8 mouse cellular contexts compared by ENCODE assay signal in genomic region chr10:88200541-88200940, GRCm38 (mm10). TPM values are rescaled to one million over a fixed set of nuclear protein-coding genes. Genes with fewer than 3 reads are reported as not detected.
A peak's percentile ranks its signal among the peaks of the same experiment; 100 is the strongest.
DNase-seq lines count a peak whose midpoint lies in the region; ATAC-seq and TF ChIP-seq lines count a peak whose summit lies in the region.

No protein-coding gene starts in this region.

- no peaks in the 10 kb centered on the region for H3K27me3 ChIP-seq in embryonic facial prominence, embryonic 14.5 days (replicated peaks; ENCODE audit: control insufficient read depth, insufficient read depth, low read length)
- H3K27me3 ChIP-seq in hindbrain, embryonic 16.5 days (replicated peaks; ENCODE audit: control insufficient read depth, insufficient read depth, low read length) = no peaks in the 10 kb centered on the region
- no peaks in the 10 kb centered on the region for H3K27me3 ChIP-seq in midbrain, embryonic 15.5 days (replicated peaks)

- intact Hi-C loops in left cerebral cortex, adult 2 months (cut with DNase I) = no loop called here

- ATAC-seq in embryonic facial prominence, embryonic 14.5 days (ENCODE audit: low read depth) = peak; percentile 58
- ATAC-seq in hindbrain, embryonic 16.5 days = peak; percentile 71
- ATAC-seq in midbrain, embryonic 15.5 days (replicated peaks) = peak; percentile 69

- WGBS in embryonic facial prominence, embryonic 14.5 days = 11% methylated on average over 4 of the region's 4 CpGs
- 21% methylated on average over 4 of the region's 4 CpGs for WGBS in hindbrain, embryonic 16.5 days
- WGBS in midbrain, embryonic 15.5 days = 17% methylated on average over 4 of the region's 4 CpGs

- no peak for TF ChIP-seq CTCF in left cerebral cortex, adult 2 months (IDR thresholded peaks at IDR 0.05)

- H3K4me1 ChIP-seq in embryonic facial prominence, embryonic 14.5 days (ENCODE audit: control insufficient read depth, insufficient read depth, low read length) = peaks cover 4% of the 10 kb centered on the region; the same call in 1 of the 2 replicates
- H3K4me1 ChIP-seq in hindbrain, embryonic 16.5 days (ENCODE audit: control insufficient read depth, insufficient read depth, low read depth, low read length) = peaks cover 4% of the 10 kb centered on the region
- peaks cover 6% of the 10 kb centered on the region for H3K4me1 ChIP-seq in midbrain, embryonic 15.5 days

- H3K4me2 ChIP-seq in embryonic facial prominence, embryonic 14.5 days (ENCODE audit: low read depth, low read length) = peak overlapping the region; percentile 76
- H3K4me2 ChIP-seq in hindbrain, embryonic 16.5 days (ENCODE audit: low read length) = peak overlapping the region; percentile 75
- peak overlapping the region; percentile 71 for H3K4me2 ChIP-seq in midbrain, embryonic 15.5 days

- peak overlapping the region; percentile 85 for H3K9ac ChIP-seq in embryonic facial prominence, embryonic 14.5 days (ENCODE audit: low read depth, low read length)
- peak overlapping the region; percentile 93; the same call in 1 of the 2 replicates for H3K9ac ChIP-seq in hindbrain, embryonic 16.5 days (ENCODE audit: low read depth, low read length)
- H3K9ac ChIP-seq in midbrain, embryonic 15.5 days = no peak overlapping the region

- peak overlapping the region; percentile 84 for H3K27ac ChIP-seq in left cerebral cortex, adult 2 months
- H3K27ac ChIP-seq in embryonic facial prominence, embryonic 14.5 days (replicated peaks; ENCODE audit: low read depth, low read length) = no peak overlapping the region
- no peak overlapping the region for H3K27ac ChIP-seq in hindbrain, embryonic 16.5 days (ENCODE audit: low read depth, low read length)
- H3K27ac ChIP-seq in midbrain, embryonic 15.5 days = no peak overlapping the region

- no peak for DNase-seq in left cerebral cortex, adult 2 months (ENCODE audit: extremely low spot score in 1 of 2, low spot score in 2 of 2)
- DNase-seq in left cerebral cortex, adult 18-20 months (ENCODE audit: low spot score in 2 of 2) = no peak
- no peak for DNase-seq in embryonic facial prominence, embryonic 14.5 days (ENCODE audit: low spot score)
- DNase-seq in cerebellum, postnatal 10 days = no peak
- DNase-seq in gastrocnemius, adult 18-20 months (ENCODE audit: low spot score) = no peak
- DNase-seq in layer of hippocampus, adult 9-11 months = no peak

- H3K36me3 ChIP-seq in embryonic facial prominence, embryonic 14.5 days (ENCODE audit: control insufficient read depth, insufficient read depth, low read length) = 0 out of 2 replicates have a peak, but pooled peaks cover 10% of the 10 kb centered on the region
- H3K36me3 ChIP-seq in hindbrain, embryonic 16.5 days (ENCODE audit: control insufficient read depth, insufficient read depth, low read length) = no peaks in the 10 kb centered on the region
- H3K36me3 ChIP-seq in midbrain, embryonic 15.5 days (replicated peaks) = no peaks in the 10 kb centered on the region

- H3K4me3 ChIP-seq in left cerebral cortex, adult 2 months = peak overlapping the region; percentile 72
- peak overlapping the region; percentile 67 for H3K4me3 ChIP-seq in embryonic facial prominence, embryonic 14.5 days (ENCODE audit: low read depth, low read length)
- peak overlapping the region; percentile 75 for H3K4me3 ChIP-seq in hindbrain, embryonic 16.5 days (ENCODE audit: low read length)
- H3K4me3 ChIP-seq in midbrain, embryonic 15.5 days = peak overlapping the region; percentile 73

- no peaks in the 10 kb centered on the region for H3K9me3 ChIP-seq in embryonic facial prominence, embryonic 14.5 days (ENCODE audit: control insufficient read depth, low read length)
- no peaks in the 10 kb centered on the region for H3K9me3 ChIP-seq in hindbrain, embryonic 16.5 days (ENCODE audit: control insufficient read depth, low read length)
- no peaks in the 10 kb centered on the region for H3K9me3 ChIP-seq in midbrain, embryonic 15.5 days

RNA-seq across cellular contexts. Expression of gene Washc3, which starts 0.4 kb away (rescaled TPM):
- total RNA-seq in left cerebral cortex, adult 2 months (2021) = 10 to 100 TPM; 20.1 to 23.0 TPM
- 10 to 100 TPM; 20.9 to 23.8 TPM for total RNA-seq in left cerebral cortex, adult 18-20 months (2021)
- 65.5 and 65.9 TPM in 2 replicates for polyA plus RNA-seq in embryonic facial prominence, embryonic 14.5 days (2014; fragmentation: Nextera tagmentation; extraction: Ambion mirVana)
- 38.7 and 43.7 TPM in 2 replicates for polyA plus RNA-seq in hindbrain, embryonic 16.5 days (2015; fragmentation: Nextera tagmentation; extraction: Ambion mirVana)
- polyA plus RNA-seq in midbrain, embryonic 15.5 days (2015; fragmentation: Nextera tagmentation; extraction: Ambion mirVana) = 39.0 and 40.2 TPM in 2 replicates
- total RNA-seq in gastrocnemius, adult 18-20 months (2021) = 10 to 100 TPM; 28.8 to 29.5 TPM

RNA-seq across cellular contexts. Expression of gene Nup37, which starts 53.7 kb away (rescaled TPM):
- total RNA-seq in left cerebral cortex, adult 2 months (2021) = 1 to 10 TPM; 6.8 to 6.9 TPM
- total RNA-seq in left cerebral cortex, adult 18-20 months (2021) = 1 to 10 TPM; 5.3 to 8.0 TPM
- polyA plus RNA-seq in embryonic facial prominence, embryonic 14.5 days (2014; fragmentation: Nextera tagmentation; extraction: Ambion mirVana) = 64.9 and 76.5 TPM in 2 replicates
- polyA plus RNA-seq in hindbrain, embryonic 16.5 days (2015; fragmentation: Nextera tagmentation; extraction: Ambion mirVana) = 21.1 and 23.4 TPM in 2 replicates
- polyA plus RNA-seq in midbrain, embryonic 15.5 days (2015; fragmentation: Nextera tagmentation; extraction: Ambion mirVana) = 21.7 and 22.3 TPM in 2 replicates
- 1 to 10 TPM; 5.0 to 5.9 TPM for total RNA-seq in gastrocnemius, adult 18-20 months (2021)

RNA-seq across cellular contexts. Expression of gene Parpbp, which starts 53.8 kb away (rescaled TPM):
- under 1 TPM; 0.54 to 0.72 TPM for total RNA-seq in left cerebral cortex, adult 2 months (2021)
- total RNA-seq in left cerebral cortex, adult 18-20 months (2021) = 1 to 10 TPM in 1 of 2 experiments, under 1 TPM in 1; 0.51 to 1.3 TPM
- 10.4 and 14.0 TPM in 2 replicates for polyA plus RNA-seq in embryonic facial prominence, embryonic 14.5 days (2014; fragmentation: Nextera tagmentation; extraction: Ambion mirVana)
- 1.4 and 2.9 TPM in 2 replicates for polyA plus RNA-seq in hindbrain, embryonic 16.5 days (2015; fragmentation: Nextera tagmentation; extraction: Ambion mirVana)
- 1.8 and 2.3 TPM in 2 replicates for polyA plus RNA-seq in midbrain, embryonic 15.5 days (2015; fragmentation: Nextera tagmentation; extraction: Ambion mirVana)
- total RNA-seq in gastrocnemius, adult 18-20 months (2021) = not detected
